Mouse (Mus musculus): Measurements from ENCODE around the gene Dexi. TPM values are rescaled to one million over a fixed set of nuclear protein-coding genes. Genes with fewer than 3 reads are reported as not detected.
A peak's percentile ranks its signal among the peaks of the same experiment; 100 is the strongest.

The Dexi gene
- polyA plus RNA-seq, 1 experiment from 2014 or later = 3.5 TPM

GRCm38 (mm10) chr16:10498096-10498602 is 44.7 kb downstream of the Dexi start:
- H3K9me3 ChIP-seq (replicated peaks) = no peaks in the 10 kb centered on the region
- H3K27ac ChIP-seq = no peak overlapping the region
- H3K4me2 ChIP-seq = no peak overlapping the region
- no peak overlapping the region for H3K9ac ChIP-seq
- peaks cover 6% of the 10 kb centered on the region; the same call in 1 of the 2 replicates for H3K27me3 ChIP-seq
- H3K4me1 ChIP-seq (replicated peaks) = no peaks in the 10 kb centered on the region
- DNase-seq (no peak), ATAC-seq (ENCODE audit: low read depth) (no peak)
- H3K36me3 ChIP-seq = no peaks in the 10 kb centered on the region
- H3K4me3 ChIP-seq (replicated peaks) = no peak overlapping the region
- 45% methylated on average over 5 of the region's 5 CpGs for WGBS (ENCODE audit: insufficient replicate concordance)

GRCm38 (mm10) chr16:10495824-10496298 is 47.0 kb downstream of the Dexi start:
- no peak for DNase-seq
- Histone ChIP-seq H3K4me3 (replicated peaks) (no peak overlapping the region), H3K9ac (no peak overlapping the region), H3K9me3 (replicated peaks) (no peaks in the 10 kb centered on the region), H3K27ac (no peak overlapping the region), H3K4me1 (replicated peaks) (no peaks in the 10 kb centered on the region), H3K27me3 (peaks cover under 1% of the 10 kb centered on the region; the same call in 1 of the 2 replicates), H3K4me2 (no peak overlapping the region), H3K36me3 (no peaks in the 10 kb centered on the region)
- no peak for ATAC-seq (ENCODE audit: low read depth)
- WGBS (ENCODE audit: insufficient replicate concordance) = 33% methylated on average over 2 of the region's 2 CpGs

- DNase-seq (no peak), ATAC-seq (ENCODE audit: low read depth) (no peak)
- no peak overlapping the region for H3K9ac ChIP-seq
- H3K36me3 ChIP-seq = no peaks in the 10 kb centered on the region
- no peak overlapping the region for H3K4me2 ChIP-seq
- no peaks in the 10 kb centered on the region for H3K9me3 ChIP-seq (replicated peaks)
- no peak overlapping the region for H3K27ac ChIP-seq
- peaks cover 23% of the 10 kb centered on the region for H3K27me3 ChIP-seq
- H3K4me3 ChIP-seq (replicated peaks) = no peak overlapping the region
- 57% methylated on average over 3 of the region's 3 CpGs for WGBS (ENCODE audit: insufficient replicate concordance)
- H3K4me1 ChIP-seq (replicated peaks) = no peaks in the 10 kb centered on the region
Observed at GRCm38 (mm10) chr16:10492587-10492986, 50.3 kb downstream of the Dexi start.

- Histone ChIP-seq H3K27ac (no peak overlapping the region), H3K9me3 (replicated peaks) (no peaks in the 10 kb centered on the region), H3K4me2 (no peak overlapping the region), H3K4me1 (replicated peaks) (no peaks in the 10 kb centered on the region), H3K36me3 (no peaks in the 10 kb centered on the region), H3K9ac (no peak overlapping the region), H3K27me3 (peaks cover 23% of the 10 kb centered on the region), H3K4me3 (replicated peaks) (no peak overlapping the region)
- ATAC-seq (ENCODE audit: low read depth) (no peak), DNase-seq (no peak)
- 68% methylated on average over 4 of the region's 4 CpGs for WGBS (ENCODE audit: insufficient replicate concordance)
Observed at GRCm38 (mm10) chr16:10491716-10492115, 51.1 kb downstream of the Dexi start.

- no peak overlapping the region for H3K4me3 ChIP-seq (replicated peaks)
- no peak overlapping the region for H3K4me2 ChIP-seq
- DNase-seq = no peak
- WGBS (ENCODE audit: insufficient replicate concordance) = 65% methylated on average over 18 of the region's 18 CpGs
- H3K4me1 ChIP-seq (replicated peaks) = no peaks in the 10 kb centered on the region
- H3K27me3 ChIP-seq = peaks cover 23% of the 10 kb centered on the region
- H3K9ac ChIP-seq = no peak overlapping the region
- no peak for ATAC-seq (ENCODE audit: low read depth)
- H3K9me3 ChIP-seq (replicated peaks) = no peaks in the 10 kb centered on the region
- no peak overlapping the region for H3K27ac ChIP-seq
- H3K36me3 ChIP-seq = no peaks in the 10 kb centered on the region
Observed at GRCm38 (mm10) chr16:10490503-10491150, 52.2 kb downstream of the Dexi start.

GRCm38 (mm10) chr16:10489904-10490457 is 52.9 kb downstream of the Dexi start:
- Histone ChIP-seq H3K36me3 (no peaks in the 10 kb centered on the region), H3K4me3 (replicated peaks) (no peak overlapping the region), H3K27me3 (peaks cover 23% of the 10 kb centered on the region), H3K4me2 (peak overlapping the region; percentile 25; the same call in 1 of the 2 replicates), H3K4me1 (replicated peaks) (no peaks in the 10 kb centered on the region), H3K9ac (no peak overlapping the region), H3K9me3 (replicated peaks) (no peaks in the 10 kb centered on the region), H3K27ac (no peak overlapping the region)
- DNase-seq = no peak
- WGBS (ENCODE audit: insufficient replicate concordance) = 15% methylated on average over 14 of the region's 14 CpGs
- ATAC-seq (ENCODE audit: low read depth) = no peak

GRCm38 (mm10) chr16:10489483-10489882 is 53.4 kb downstream of the Dexi start:
- no peaks in the 10 kb centered on the region for H3K36me3 ChIP-seq
- H3K27ac ChIP-seq = no peak overlapping the region
- DNase-seq (no peak), ATAC-seq (ENCODE audit: low read depth) (no peak)
- no peaks in the 10 kb centered on the region for H3K4me1 ChIP-seq (replicated peaks)
- WGBS (ENCODE audit: insufficient replicate concordance) = 5% methylated on average over 9 of the region's 9 CpGs
- peak overlapping the region; percentile 25; the same call in 1 of the 2 replicates for H3K4me2 ChIP-seq
- H3K27me3 ChIP-seq = peaks cover 23% of the 10 kb centered on the region
- no peak overlapping the region for H3K4me3 ChIP-seq (replicated peaks)
- no peaks in the 10 kb centered on the region for H3K9me3 ChIP-seq (replicated peaks)
- no peak overlapping the region for H3K9ac ChIP-seq

- H3K4me1 ChIP-seq (replicated peaks) = no peaks in the 10 kb centered on the region
- ATAC-seq (ENCODE audit: low read depth) (no peak), DNase-seq (no peak)
- 58% methylated on average over 7 of the region's 7 CpGs for WGBS (ENCODE audit: insufficient replicate concordance)
- H3K9ac ChIP-seq = no peak overlapping the region
- no peaks in the 10 kb centered on the region for H3K9me3 ChIP-seq (replicated peaks)
- H3K27me3 ChIP-seq = peaks cover 23% of the 10 kb centered on the region
- no peak overlapping the region for H3K27ac ChIP-seq
- no peak overlapping the region for H3K4me2 ChIP-seq
- no peaks in the 10 kb centered on the region for H3K36me3 ChIP-seq
- H3K4me3 ChIP-seq (replicated peaks) = no peak overlapping the region
Observed at GRCm38 (mm10) chr16:10488769-10489481, 53.9 kb downstream of the Dexi start.

- H3K9ac ChIP-seq = no peak overlapping the region
- H3K9me3 ChIP-seq (replicated peaks) = no peaks in the 10 kb centered on the region
- H3K36me3 ChIP-seq = no peaks in the 10 kb centered on the region
- ATAC-seq (ENCODE audit: low read depth) (no peak), DNase-seq (no peak)
- no peak overlapping the region for H3K27ac ChIP-seq
- H3K4me3 ChIP-seq (replicated peaks) = no peak overlapping the region
- no peaks in the 10 kb centered on the region for H3K4me1 ChIP-seq (replicated peaks)
- no peak overlapping the region for H3K4me2 ChIP-seq
- H3K27me3 ChIP-seq = peaks cover 23% of the 10 kb centered on the region
- WGBS (ENCODE audit: insufficient replicate concordance) = 66% methylated on average over 8 of the region's 8 CpGs
Observed at GRCm38 (mm10) chr16:10487895-10488493, 54.9 kb downstream of the Dexi start.

- Histone ChIP-seq H3K9me3 (replicated peaks) (no peaks in the 10 kb centered on the region), H3K27me3 (peaks cover 23% of the 10 kb centered on the region), H3K27ac (no peak overlapping the region), H3K4me2 (no peak overlapping the region), H3K36me3 (no peaks in the 10 kb centered on the region), H3K4me3 (replicated peaks) (no peak overlapping the region), H3K9ac (no peak overlapping the region), H3K4me1 (replicated peaks) (no peaks in the 10 kb centered on the region)
- no peak for DNase-seq
- ATAC-seq (ENCODE audit: low read depth) = no peak
- 56% methylated on average over 3 of the region's 3 CpGs for WGBS (ENCODE audit: insufficient replicate concordance)
Observed at GRCm38 (mm10) chr16:10486993-10487392, 55.9 kb downstream of the Dexi start.

- Histone ChIP-seq H3K27ac (no peak overlapping the region), H3K36me3 (no peaks in the 10 kb centered on the region), H3K4me3 (replicated peaks) (no peak overlapping the region), H3K4me1 (replicated peaks) (no peaks in the 10 kb centered on the region), H3K9me3 (replicated peaks) (no peaks in the 10 kb centered on the region), H3K9ac (no peak overlapping the region), H3K4me2 (no peak overlapping the region), H3K27me3 (no peaks in the 10 kb centered on the region)
- DNase-seq (no peak), ATAC-seq (ENCODE audit: low read depth) (no peak)
- 43% methylated on average over 4 of the region's 4 CpGs for WGBS (ENCODE audit: insufficient replicate concordance)
Observed at GRCm38 (mm10) chr16:10482343-10482742, 60.5 kb downstream of the Dexi start.
